ENCODE assay signal across 8 mouse cellular contexts in genomic region chr11:115627705-115628464, GRCm38 (mm10). TPM values are rescaled to one million over a fixed set of nuclear protein-coding genes. Genes with fewer than 3 reads are reported as not detected.
DNase-seq lines count a peak whose midpoint lies in the region; ATAC-seq lines count a peak whose summit lies in the region.

Gene Slc25a19, minus strand, starts transcription at chr11:115628295.

- 0 out of 2 replicates have a peak, but pooled peaks cover 2% of the 10 kb centered on the region for H3K36me3 ChIP-seq in lung, embryonic 16.5 days (ENCODE audit: control insufficient read depth, insufficient read depth, low read length)

- peaks cover 2% of the 10 kb centered on the region; the same call in 1 of the 2 replicates for H3K4me1 ChIP-seq in lung, embryonic 16.5 days (replicated peaks; ENCODE audit: control insufficient read depth, insufficient read depth, low read length)

- peak within 1 kb of the TSS; percentile 77 for H3K9ac ChIP-seq in lung, embryonic 16.5 days (ENCODE audit: low read length)

- peak within 1 kb of the TSS; percentile 79 for H3K4me2 ChIP-seq in lung, embryonic 16.5 days (ENCODE audit: low read depth, low read length)

- WGBS in lung, embryonic 16.5 days = under 1% methylated on average over 47 of the region's 47 CpGs

- no peaks in the 10 kb centered on the region for H3K27me3 ChIP-seq in lung, embryonic 16.5 days (ENCODE audit: control insufficient read depth, insufficient read depth, low read depth, low read length)

- DNase-seq in MEL-GATA-1-ER (ENCODE audit: extremely low read depth, low read depth) = peak; percentile 100
- peak; percentile 99 for DNase-seq in cerebellum, adult 8-10 months
- peak; percentile 99 for DNase-seq in forelimb bud, embryonic 11.5 days (ENCODE audit: low read depth, low spot score)
- peak; percentile 98 for DNase-seq in layer of hippocampus, adult 9-10 months (ENCODE audit: low spot score)
- peak; percentile 95 for DNase-seq in ovary, postnatal 10 days (ENCODE audit: low spot score)
- peak; percentile 93 to 98 for DNase-seq in thymus, postnatal 10 days (ENCODE audit: low spot score in 2 of 2)

- peak within 1 kb of the TSS; percentile 82 for H3K4me3 ChIP-seq in lung, embryonic 16.5 days (ENCODE audit: low read length)

- H3K27ac ChIP-seq in lung, embryonic 16.5 days (ENCODE audit: low read length) = no peak within 1 kb of the TSS; the same call in 1 of the 2 replicates

- no peaks in the 10 kb centered on the region for H3K9me3 ChIP-seq in lung, embryonic 16.5 days (ENCODE audit: control insufficient read depth, low read length)

- peak; percentile 96 for ATAC-seq in hematopoietic stem cell, adult 5-6 weeks (replicated peaks in 1 of 2; ENCODE audit: insufficient read depth in 1 of 2, low FRiP score in 2 of 2, low TSS enrichment in 1 of 2, low read depth in 1 of 2, poor library complexity in 2 of 2, severe bottlenecking in 2 of 2)
- ATAC-seq in lung, embryonic 16.5 days (ENCODE audit: low read depth) = peak; percentile 100

RNA-seq across cellular contexts. Expression of gene Slc25a19, which starts in this region (rescaled TPM):
- total RNA-seq in hematopoietic stem cell, adult 5-6 weeks (2017) = 21.6 and 33.8 TPM in 2 replicates
- polyA plus RNA-seq in lung, embryonic 16.5 days (2015; fragmentation: Nextera tagmentation; extraction: Ambion mirVana) = 25.0 and 25.4 TPM in 2 replicates
